Mouse (Mus musculus): ENCODE results near the gene Epas1.

The Epas1 gene

DNA sequence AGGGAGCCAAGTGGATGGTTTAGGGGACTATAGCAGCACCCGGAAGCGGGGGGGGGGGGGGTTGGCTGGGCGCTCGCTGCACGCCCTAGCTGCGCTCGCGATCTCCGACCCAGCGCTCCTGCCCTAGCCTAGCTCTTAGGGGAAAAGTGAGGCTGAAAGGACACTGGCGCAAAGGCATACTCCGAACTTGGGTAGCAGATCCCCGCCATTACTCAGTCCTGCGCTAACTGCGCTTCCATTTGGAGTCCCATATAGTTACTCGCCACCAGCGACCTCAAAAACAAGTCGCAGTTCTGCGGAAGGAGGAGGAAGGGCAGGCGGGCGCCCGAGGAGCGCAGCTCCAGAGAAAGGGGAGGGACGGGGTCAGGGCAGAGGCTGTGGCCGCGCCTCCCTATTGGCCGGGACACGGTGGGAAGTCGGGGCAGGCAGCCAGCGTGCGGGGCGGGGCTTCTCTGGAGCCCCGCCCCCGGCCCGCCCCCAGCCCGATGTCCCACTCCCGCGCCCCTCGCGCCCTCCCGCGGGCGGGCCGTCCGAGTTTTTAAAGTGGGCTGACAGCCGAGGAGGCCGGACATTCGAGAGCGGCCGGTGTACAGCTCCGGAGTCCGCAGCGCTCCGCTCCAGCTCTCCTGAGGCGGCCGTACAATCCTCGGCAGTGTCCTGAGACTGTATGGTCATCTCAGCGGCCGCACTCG, at the start of gene Epas1:
Epas1 (plus strand) TSS at position 571 of the 692 bp plus-strand sequence.
- peak; percentile 100 for DNase-seq

DNA sequence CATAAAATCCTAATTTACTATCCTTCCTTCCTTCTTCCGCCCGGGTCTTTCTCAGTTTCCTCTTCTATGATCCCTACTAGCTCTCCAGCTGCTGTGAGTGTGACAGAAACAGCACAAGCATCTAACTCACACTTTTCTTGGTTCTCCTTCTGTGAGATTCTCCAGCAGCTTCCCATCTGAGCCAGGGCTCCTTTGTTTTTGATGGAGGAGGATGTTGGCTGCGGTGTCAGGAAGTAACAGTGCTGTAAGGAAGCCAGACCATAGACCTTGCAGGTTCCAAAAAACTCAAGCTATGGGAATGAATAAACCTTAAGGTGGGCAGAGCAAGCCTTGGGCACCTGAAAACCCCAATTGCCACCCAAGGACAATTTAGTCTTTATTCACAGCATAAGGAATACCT, 48.3 kb upstream of the Epas1 start:
- peak; percentile 96 for DNase-seq

DNA sequence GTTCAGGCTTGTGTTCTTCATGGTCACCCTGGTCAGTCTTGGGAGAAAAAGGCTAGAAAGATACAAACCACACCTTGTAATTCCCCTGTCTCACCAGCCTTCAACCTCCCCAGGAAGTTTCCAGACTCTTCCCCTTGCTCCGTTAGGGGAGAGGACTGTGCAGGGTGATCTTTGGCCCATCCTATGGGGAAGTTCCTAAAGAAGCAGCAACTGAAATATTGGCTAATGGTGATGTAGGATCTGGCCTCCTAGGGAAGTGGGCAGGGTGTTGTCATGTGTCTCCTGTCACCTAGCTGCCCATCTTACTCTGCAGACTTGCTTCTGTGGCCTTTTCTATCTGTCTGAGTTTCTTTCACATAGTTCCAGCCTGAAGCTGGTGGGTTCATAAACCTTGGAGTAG, 47.0 kb upstream of the Epas1 start:
- no peak for DNase-seq

DNA sequence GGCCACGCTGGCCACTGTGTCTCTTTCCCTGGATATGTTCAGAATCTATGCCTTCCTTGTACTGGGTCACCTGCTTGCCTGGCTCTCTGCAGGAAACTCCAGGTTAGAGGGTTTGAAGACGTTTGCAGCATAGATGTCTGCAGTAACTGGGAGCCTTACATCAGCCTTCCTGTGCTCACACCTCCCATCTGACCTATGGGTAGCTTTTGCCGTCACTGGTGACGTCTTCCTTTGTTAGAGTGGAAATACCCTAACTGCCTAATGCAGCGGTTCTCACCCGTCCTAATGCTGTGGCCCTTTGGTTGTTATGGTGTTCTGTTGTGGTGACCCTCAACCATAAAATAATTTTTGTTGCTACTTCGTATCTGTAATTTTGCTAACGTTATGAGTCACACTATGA, 43.7 kb upstream of the Epas1 start:
- DNase-seq = peak; percentile 92

DNA sequence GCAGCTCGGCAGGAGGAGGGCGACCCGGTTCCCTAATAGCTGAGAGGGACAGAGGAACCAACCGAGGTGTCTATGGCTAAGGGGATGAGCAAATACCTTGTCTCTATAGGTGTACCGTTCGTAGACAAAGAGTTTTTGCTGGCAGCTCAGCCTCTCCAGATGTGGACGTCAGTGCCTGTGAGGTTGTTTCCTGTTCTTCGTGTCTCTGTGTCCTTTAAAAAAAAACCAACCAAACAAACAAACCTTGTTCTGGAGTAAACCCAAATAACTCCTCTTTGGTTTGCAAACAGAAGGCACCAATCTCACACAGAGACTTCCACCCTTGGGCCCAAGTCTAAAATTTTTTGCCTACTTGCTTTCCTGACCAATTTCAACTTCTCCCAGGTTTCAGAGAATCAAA, 43.1 kb upstream of the Epas1 start:
- DNase-seq = peak; percentile 89

DNA sequence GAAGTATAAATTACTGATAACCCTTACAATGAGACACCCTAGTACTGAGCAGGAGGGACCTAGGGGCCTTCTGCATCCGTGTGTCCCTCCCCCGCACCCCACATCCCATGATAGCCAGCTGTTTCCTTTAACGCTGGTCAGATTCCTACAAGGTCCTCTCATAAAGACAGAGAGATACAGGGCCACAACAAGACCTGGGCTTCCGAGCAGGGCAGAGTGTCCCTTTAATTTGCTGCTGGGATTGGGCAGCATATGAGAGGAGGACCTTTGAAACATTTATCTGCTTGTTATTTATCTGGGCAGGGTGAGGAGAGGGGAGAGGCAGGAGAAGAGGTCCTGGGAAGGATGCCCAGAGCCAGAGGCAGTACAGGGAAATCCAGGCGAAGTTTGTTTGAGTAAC, 41.6 kb upstream of the Epas1 start:
- peak; percentile 97 for DNase-seq

DNA sequence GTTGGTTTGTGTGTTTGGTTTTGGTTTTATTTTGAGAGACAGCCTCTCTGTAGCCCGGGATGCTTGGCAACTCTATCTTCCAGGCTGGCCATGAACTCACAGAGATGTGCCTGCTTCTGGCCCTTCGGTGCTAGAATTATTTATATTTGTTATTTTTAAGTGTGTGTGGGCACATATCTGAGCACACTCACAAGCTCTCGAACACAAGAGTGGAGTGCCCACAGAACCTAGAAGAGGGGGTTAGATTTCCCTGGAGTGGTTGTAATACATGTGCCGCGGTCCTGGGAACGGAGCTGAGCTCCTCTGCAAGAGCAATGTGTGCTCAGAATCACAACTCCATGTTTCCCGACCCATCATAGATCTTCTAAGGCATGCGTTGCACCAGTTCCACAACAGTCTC, 40.9 kb upstream of the Epas1 start:
- peak; percentile 67 for DNase-seq

DNA sequence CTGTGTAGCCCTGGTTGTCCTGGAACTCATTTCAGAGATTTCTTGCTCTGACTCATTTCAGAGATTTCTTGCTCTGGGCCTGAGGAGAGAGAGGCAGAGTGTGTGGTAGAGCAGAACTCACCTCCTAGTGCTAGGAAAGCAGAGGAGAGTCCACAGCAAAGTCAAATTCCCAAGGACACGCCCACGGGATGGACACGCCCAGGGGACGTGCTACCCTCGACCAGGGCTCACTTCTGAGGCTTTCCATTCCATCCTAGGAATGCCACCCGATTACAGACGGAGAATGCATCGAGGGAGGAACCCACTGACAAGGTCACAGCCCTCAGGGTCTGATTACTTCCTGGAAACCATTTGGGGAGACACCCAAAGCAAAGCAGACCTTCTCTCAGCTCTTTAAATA, 39.9 kb upstream of the Epas1 start:
- peak; percentile 98 for DNase-seq

DNA sequence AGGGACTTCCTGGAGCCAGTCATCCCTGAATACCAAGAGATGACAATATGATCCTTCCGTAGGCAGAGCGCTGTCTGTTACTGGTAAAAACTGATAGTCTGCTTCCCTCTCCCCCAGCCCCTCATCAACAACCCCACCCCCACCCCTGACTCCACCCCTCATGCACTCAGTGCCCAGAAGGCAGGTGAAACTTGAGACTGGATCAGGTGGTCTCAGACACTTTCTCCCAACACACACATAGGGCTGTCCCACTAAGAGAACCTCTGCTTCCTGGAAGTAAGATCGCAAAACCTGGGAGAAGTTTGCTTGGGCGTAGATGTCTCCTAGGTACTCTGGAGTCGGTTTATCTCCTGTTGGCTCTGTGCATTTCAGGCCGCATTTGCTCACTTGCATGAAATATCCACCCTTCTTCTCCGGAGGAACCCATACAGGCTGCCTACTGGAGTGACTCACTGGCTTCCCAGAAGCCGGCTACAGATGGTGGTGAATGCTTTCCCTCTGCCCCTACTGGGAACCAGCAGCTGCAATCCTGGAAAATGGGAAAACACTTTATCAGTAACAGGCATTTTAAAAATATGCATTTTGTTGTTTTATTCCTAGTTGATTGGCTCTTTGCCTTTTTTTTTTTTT, 28.6 kb upstream of the Epas1 start:
- peak; percentile 86 for DNase-seq

DNA sequence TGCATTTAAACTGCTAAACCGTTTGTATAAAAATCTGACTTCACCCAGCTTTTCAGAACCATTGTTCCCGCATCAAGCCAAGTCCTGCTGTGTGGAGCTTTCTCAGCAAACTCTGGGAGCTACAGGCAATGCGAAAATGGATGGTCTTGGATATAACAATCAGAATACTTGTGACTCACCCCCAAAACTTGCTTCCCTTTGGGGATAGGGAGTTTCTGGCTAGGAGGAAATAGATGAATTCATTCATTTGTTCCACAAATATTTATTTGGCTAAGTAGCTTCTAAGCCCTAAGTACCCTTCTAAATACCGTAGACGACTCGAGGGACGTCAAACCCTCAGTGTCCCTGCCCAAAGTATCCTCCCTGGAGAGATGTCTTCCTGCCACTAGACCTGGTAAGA, 27.0 kb upstream of the Epas1 start:
- DNase-seq = peak; percentile 95

DNA sequence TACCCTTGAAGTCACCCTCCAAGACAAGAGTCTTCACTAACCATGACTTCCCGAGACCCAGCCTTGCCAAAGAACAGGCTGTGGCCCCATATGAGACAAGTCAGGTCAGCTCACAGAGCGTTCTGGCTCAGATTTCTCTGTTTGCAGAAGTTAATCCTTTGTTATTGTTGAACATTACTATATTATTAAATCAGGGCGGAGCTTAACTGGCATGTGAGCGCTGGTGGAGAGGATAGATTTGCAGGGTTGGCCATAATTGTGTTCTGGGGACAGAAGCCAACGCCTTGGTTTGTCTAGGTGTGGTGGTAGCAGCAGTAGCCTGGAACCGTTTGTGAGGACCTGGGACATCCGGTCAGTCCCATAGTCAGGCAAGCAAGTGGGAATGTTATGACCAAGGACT, 26.5 kb upstream of the Epas1 start:
- DNase-seq = no peak

DNA sequence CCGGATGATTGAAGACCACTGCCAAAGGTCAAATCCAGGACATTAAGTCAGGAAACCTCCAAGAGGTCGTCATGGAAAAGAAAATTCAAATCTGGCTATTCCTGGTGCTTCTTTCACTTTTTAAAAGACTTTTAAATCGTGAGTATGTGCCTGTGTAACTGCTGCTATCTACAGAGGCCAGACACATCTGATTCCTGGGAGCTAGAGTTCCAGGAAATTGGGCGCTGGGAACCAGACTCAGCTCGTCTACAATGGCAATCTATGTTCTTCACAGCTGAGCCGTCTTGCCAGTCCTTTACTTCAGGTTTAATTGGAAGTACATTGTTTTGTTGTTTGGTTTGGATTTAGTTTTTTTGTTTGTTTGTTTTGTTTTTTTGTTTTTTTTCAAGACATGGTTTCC, 22.2 kb upstream of the Epas1 start:
- no peak for DNase-seq

DNA sequence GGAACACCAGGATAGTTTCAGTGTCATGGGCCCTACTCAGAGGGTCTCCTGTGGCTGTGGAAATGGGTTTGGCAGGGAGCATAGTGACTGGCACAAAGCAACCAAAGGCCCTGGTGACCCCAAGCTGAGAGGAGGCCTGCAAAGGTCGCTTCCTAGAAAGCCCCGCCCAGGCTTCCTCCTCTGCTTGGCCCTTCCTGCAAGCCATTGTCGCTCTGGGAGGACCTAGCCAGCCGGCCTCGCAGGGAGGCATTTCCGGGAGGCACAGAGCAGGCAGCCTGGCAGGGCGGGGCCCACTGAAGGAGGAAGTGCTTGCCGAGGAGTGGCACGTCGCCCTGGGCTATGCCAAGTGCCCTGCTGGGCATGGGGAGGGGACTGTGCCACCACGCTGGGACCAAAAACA, 21.5 kb upstream of the Epas1 start:
- peak; percentile 99 for DNase-seq

DNA sequence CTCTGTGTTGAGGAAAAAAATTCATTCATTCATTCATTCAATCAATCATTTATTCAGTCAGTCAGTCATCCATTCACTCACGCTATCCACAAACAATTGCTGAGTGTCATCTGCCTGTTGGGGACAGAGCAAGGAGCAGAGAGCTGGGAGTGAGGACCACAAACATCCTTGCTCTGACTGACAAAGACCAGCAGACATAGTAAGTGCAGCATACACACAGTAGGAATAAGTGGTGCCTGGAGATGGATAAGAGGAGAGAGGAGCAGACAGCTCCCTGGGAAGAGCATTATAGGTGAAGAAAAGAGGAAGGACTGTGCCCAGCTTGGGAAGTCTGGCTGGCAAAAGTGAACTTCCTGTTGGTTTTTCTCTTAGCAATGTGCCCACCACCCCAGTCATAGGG, 21.0 kb upstream of the Epas1 start:
- no peak for DNase-seq

DNA sequence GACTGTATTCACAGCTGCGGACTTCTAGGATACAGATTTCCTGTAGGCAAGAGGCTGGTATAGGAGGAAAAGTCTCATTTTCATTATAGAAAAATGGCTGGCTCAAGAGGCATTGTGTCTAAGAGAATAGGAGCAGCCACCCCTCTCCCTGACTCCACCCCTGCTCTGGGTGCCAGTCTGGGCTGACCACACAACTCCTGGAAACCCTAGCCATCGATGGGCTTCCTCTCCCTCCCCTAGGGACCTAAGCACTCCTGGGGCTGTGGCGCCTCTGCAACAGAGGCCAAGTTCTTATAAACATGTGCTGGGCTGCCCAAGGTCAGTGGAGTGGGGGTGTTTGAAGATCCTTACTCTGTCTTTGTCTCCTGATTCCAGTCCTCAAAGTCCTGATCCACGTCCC, 19.9 kb upstream of the Epas1 start:
- DNase-seq = peak; percentile 97

DNA sequence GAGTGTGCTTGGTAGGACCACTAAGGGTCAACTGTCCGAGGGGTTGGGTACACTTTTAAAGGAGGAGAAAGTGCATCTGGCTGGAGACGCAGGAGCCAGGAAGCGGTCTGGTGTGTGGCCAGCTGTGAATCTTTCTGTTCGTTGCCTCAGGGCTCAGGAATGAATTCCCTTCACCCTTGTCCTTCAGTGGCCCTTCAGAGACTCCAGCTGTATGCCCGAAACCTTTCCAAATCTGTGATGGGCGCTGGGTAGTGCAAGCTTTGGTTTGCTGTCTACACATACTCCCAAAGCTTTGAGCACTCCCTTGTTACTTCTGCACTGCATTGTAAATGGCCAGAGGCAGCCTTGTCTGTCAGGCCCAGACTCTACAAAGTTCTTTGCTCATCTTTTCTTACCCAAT, 15.0 kb upstream of the Epas1 start:
- no peak for DNase-seq

DNA sequence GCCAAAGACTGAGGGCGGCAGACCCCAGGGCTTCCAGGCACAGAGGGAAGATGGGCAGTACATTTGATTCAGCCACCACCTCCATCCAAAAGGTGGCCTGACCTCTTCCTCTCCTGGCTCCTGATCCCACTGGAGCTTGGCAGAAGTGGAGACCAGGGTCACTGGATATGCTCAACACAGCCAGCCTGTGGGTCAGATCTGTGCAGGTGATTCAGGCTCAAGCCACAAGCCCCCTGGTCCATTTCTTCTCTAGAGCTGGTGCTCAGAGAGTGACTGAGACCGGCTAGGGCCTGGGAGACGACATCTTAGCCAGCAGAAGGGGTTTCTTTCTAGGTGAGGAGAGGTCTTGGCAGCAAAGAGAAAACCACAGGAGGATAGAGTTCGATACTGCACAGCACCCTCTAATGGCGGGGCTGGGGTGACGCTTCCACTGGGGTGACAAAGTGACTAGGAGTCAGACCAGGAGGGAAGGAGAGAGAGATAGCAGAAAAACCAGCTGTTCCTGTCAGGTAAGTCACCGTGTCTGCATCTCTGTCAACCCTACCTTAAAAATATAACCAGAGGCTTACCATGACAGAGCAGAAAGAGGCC, 10.1 kb upstream of the Epas1 start:
- peak; percentile 90 for DNase-seq

DNA sequence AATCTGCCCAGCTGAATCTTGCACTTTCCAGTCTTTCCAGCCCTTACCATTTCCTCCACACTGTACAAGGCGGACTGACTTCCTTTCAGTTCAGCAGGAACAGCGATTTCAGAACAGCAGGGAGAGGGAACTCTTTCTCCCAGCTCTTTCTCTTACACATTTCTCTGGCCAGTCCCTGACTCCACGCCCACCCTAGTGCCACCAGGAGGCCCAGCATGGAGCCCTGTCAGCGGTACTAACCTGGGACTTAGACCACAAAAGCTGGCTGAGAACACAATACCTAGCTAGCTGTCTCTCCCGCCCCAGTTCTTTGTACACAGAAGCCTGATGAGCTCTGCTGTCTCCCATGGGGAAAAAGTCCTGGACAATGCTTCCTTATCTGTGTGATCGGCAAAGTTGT, 8.6 kb upstream of the Epas1 start:
- peak; percentile 94 for DNase-seq

DNA sequence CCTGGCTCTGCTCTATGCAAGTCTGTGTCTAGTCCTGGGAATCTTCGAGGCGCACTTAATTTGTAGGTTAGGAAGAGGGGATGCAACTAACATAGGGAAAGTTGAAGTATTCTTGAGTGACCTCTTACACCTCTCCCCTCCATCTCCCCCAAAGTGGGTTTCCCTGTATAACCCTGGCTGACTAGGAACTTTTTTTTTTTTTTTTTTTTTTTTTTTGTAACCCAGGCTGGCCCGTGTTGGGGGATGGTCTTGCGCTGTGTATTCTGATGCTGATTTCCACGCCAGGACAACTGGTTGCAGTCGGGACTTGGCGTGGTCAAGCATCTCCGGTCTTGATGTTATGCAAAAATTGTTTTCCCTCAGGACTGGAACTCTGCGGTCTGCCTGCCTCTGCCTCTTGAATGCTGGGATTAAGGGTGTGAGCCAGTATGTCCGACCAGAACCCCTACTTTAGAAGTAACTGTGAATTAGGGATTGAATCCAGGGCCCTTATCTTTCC, 2.1 kb upstream of the Epas1 start:
- DNase-seq = no peak

DNA sequence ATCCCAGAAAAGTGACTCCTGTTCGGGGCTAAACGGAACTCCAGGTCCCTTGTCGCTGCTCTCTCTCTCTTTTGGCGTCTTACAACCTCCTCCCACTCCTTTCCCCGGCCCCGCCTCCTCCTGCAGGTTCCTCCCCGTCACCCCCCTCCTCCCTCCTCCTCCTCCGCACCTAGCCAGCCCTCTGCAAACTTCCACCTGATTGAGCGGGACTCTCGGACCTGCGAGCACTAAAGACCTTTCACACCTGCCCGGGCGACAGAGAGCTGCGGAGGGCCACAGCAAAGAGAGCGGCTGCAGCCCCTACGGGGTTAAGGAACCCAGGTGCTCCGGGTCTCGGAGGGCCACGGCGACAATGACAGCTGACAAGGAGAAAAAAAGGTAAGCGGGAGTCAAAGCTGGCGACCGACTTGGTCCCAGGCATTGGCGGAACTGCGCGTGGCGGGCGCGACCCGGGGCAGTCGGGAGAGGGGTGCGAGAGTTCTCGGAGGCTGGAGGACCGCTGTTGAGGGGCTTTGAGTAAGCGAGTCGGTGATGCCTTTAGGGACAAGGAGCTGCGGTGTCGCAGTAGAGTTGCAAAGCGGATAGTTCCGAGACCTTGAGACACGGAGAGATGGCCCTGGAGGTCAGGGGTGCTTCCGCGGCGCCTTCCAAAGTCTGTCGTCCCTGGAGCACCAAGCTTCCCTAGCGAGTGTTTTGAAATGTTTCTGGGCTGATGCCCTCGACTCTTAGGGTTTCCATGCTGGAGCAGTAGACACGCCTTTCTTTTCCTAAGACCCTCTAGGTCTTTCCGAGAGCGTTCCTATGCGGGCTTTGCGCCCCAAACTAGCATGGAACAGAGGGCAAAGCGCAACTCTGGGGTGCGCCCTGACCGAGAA, 668 bp downstream of the Epas1 start:
- peak; percentile 98 for DNase-seq

DNA sequence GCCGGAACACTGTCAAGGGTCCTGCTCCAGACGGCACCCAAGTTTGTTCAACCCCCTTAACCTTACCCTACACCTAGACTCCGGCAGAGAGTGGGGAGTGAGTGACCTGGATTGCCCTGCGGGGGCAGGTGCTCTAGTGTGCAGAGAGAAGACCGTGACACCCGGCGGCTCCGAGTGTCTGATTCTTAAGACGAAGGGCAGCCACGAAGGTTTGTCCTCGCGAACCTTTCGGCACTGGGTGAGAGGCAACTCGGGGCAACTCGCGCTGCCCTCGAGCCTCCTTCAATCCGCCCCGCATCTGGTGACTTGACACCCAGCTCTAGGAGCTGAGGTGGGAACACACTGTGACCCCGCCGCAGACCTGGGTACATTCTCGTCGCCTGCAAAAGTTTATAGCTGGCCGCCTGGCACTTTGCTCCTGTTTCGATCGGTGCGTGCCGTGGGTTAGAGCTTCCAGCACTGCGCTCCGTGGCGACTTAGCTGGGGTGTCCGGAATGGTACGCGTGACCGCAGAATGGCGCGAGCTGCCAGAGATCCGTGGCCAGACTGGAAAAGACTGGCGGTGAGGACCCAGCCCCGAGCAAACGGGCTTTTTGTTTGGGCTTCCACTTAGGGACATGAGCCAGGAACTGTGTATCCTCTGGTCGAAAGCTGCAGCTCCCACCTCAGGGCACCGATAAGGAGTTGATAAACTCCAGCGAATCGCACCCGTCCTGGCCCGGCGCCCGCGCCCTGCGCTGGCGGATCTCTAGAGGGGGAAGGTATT, 1.5 kb downstream of the Epas1 start:
- DNase-seq = peak; percentile 97

DNA sequence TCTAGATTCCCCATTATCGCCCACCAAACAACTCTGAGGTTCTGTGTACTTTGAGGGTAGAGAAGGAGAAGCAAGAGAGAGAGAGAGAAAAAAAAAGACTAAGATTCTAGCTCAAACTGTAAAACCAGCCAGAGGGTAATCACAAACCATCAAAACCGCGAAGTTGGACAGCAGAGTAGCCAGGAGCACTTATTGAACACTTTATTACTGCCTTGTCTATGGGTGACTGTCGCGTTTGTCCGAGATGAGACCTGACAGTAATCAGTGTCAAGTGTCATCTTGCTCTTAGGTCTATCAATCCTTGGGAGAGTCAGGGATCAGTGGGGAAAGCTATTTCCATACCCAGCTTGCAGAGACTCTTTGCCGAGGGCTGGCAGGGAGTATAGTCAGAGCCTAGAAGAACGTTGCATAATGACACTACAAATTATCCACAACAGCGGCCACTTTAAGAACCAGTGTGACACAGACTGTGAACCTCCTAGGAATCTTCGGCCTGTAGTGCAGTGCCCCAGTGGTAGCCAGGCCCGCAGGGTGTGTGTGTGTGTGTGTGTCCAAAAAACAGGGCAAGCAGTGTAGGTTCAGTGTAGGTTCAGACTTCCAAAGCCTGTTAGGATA, 2.2 kb downstream of the Epas1 start:
- peak; percentile 95 for DNase-seq

Data from heart, adult 11 months (tissue).